Mouse (Mus musculus): ENCODE measurements around the gene Erlin1.

DNA sequence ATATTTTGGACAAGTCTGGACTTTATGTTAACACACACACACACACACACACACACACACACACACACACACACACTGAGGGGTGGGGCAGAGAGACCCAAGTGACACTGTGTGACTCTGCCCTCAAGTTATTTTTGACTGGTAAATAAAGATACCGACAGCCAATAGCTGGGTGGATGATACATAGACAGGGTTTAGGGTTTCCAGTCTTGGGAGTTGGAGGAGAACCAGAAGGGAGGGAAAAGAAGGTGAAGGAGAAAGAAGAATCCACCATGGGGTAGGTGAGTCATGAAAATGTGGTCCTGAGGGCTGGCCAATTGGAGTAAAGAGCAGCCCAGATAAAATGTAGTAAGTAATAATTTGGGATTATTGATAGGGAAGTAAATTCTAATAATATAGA, 69.5 kb downstream of the Erlin1 start:
- TF ChIP-seq EP300 (IDR thresholded peaks at IDR 0.05; ENCODE audit: insufficient read depth, low read depth, low read length) (no peak), POLR2A (IDR thresholded peaks at IDR 0.05; ENCODE audit: insufficient read depth, low read depth, low read length) (no peak)

Measured in heart, adult 2 months (tissue).